Mouse (Mus musculus): ENCODE data around the gene Acad12. TPM values are rescaled to one million over a fixed set of nuclear protein-coding genes. Genes with fewer than 3 reads are reported as not detected.
A peak's percentile ranks its signal among the peaks of the same experiment; 100 is the strongest.

Gene Acad12
- polyA plus RNA-seq, 1 experiment: 5.8 TPM

DNA sequence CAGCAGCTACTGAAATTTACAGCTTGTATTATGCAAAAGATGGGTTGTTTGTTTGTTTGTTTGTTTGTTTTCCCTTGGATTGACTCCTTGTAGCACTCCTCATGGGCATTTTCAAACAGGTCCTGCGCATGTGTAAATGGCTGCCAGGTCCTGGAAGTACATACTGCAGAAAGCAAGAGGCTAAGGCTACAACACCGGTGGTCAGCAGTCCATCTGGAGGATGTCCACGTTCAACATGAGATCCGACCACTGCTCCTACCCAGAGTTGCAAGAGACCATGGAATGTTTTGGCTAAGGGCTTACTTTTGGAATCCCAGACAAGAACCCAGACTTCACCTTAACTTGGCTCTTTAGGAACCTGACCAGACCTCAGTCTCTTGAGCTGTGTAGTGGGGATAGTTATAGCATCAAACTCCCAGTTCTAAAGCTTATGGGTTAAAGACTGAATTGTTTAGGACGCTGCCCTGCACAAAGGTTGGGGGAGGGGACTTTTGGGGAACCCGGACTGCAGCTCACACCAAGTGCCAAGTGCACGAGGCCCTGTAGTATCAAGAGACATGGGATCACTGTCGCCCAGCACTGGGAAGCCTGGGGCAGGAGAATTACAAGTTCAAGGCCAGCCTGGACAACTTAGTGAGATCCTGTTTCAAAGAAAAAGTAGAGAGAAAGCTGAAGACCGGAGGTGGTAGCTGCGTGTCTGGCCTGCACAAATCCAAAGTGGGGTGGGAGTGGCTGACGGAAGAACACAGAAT, 26.5 kb downstream of the Acad12 start:
- Histone ChIP-seq H3K36me3 (ENCODE audit: control insufficient read depth, insufficient read depth, low read length, poor library complexity, severe bottlenecking) (no peaks in the 10 kb centered on the region), H3K9ac (ENCODE audit: low read depth, poor library complexity, severe bottlenecking) (peak overlapping the region; percentile 53), H3K9me3 (replicated peaks; ENCODE audit: control insufficient read depth, insufficient read depth, low read length, poor library complexity, severe bottlenecking) (no peaks in the 10 kb centered on the region), H3K4me3 (ENCODE audit: low read depth, low read length) (peak overlapping the region; percentile 86), H3K4me1 (ENCODE audit: control insufficient read depth, insufficient read depth, low read length) (peaks cover 1% of the 10 kb centered on the region), H3K27me3 (ENCODE audit: control insufficient read depth, insufficient read depth, low read length, poor library complexity, severe bottlenecking) (no peaks in the 10 kb centered on the region), H3K27ac (ENCODE audit: insufficient read depth, low read length) (no peak overlapping the region)
- TF ChIP-seq CTCF (IDR thresholded peaks at IDR 0.05; ENCODE audit: low read depth, low read length) (no peak), EP300 (IDR thresholded peaks at IDR 0.05; ENCODE audit: insufficient read depth, low read depth, low read length) (no peak), POLR2A (IDR thresholded peaks at IDR 0.05; ENCODE audit: insufficient read depth, low read length) (no peak)

DNA sequence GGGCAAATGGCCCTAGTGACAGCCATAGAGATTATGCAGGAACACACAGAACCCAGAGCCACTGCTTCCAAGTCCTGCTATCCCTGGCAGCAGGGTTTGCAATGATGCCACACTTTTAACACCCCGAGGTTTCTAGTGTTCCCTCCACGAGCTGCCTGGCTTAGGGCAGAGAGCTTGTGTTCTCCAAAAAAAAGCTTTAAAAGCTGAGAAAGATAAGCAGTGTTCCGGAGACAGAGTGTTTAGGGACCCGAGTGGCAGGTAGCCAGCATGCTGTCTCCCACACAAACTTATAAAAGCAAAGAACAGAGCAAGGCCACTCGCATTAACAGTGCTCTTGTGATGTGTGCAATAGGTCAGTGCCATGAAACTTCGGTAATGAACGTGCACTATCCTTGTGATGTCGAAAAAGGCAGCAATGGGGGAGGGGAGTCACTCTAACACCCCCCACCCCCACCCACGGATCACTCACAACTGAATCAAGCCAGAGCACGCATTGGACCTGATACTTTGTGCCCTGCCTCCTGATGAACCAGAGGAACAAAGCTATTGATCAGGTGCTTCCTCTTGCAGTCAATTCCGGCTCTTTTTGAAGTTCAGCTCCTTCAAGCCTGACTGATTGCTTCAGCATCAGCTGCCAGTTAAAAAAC, 27.2 kb downstream of the Acad12 start:
- Histone ChIP-seq H3K36me3 (ENCODE audit: control insufficient read depth, insufficient read depth, low read length, poor library complexity, severe bottlenecking) (no peaks in the 10 kb centered on the region), H3K27me3 (ENCODE audit: control insufficient read depth, insufficient read depth, low read length, poor library complexity, severe bottlenecking) (no peaks in the 10 kb centered on the region), H3K9me3 (replicated peaks; ENCODE audit: control insufficient read depth, insufficient read depth, low read length, poor library complexity, severe bottlenecking) (no peaks in the 10 kb centered on the region), H3K27ac (ENCODE audit: insufficient read depth, low read length) (no peak overlapping the region), H3K4me1 (ENCODE audit: control insufficient read depth, insufficient read depth, low read length) (peaks cover 1% of the 10 kb centered on the region), H3K9ac (ENCODE audit: low read depth, poor library complexity, severe bottlenecking) (no peak overlapping the region), H3K4me3 (ENCODE audit: low read depth, low read length) (no peak overlapping the region)
- TF ChIP-seq EP300 (IDR thresholded peaks at IDR 0.05; ENCODE audit: insufficient read depth, low read depth, low read length) (no peak), CTCF (IDR thresholded peaks at IDR 0.05; ENCODE audit: low read depth, low read length) (no peak), POLR2A (IDR thresholded peaks at IDR 0.05; ENCODE audit: insufficient read depth, low read length) (no peak)

DNA sequence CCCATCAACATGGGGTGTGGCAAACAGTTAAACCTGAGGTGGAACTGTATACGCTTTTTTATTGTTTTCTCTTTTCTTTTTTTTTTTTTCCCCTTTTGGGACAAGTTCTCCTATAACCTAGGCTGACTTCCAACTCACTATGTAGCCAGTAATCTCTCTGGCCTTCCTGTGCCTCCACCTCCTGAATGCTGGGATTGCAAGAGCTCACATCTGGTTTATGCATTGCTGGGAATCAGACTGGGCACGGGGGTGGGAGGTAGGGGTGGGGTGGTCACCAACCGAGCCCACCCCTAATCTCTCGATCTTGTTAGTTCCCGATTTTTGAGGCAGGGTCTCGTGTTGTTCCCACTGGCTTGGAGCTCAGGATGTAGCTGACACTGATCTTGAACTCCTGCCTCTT, 28.8 kb downstream of the Acad12 start:
- H3K27me3 ChIP-seq (ENCODE audit: control insufficient read depth, insufficient read depth, low read length, poor library complexity, severe bottlenecking): no peaks in the 10 kb centered on the region
- H3K9me3 ChIP-seq (replicated peaks; ENCODE audit: control insufficient read depth, insufficient read depth, low read length, poor library complexity, severe bottlenecking): no peaks in the 10 kb centered on the region
- H3K27ac ChIP-seq (ENCODE audit: insufficient read depth, low read length): no peak overlapping the region
- TF ChIP-seq POLR2A (IDR thresholded peaks at IDR 0.05; ENCODE audit: insufficient read depth, low read length) (no peak), EP300 (IDR thresholded peaks at IDR 0.05; ENCODE audit: insufficient read depth, low read depth, low read length) (no peak), CTCF (IDR thresholded peaks at IDR 0.05; ENCODE audit: low read depth, low read length) (no peak)
- no peaks in the 10 kb centered on the region for H3K36me3 ChIP-seq (ENCODE audit: control insufficient read depth, insufficient read depth, low read length, poor library complexity, severe bottlenecking)
- H3K4me3 ChIP-seq (ENCODE audit: low read depth, low read length): no peak overlapping the region
- peaks cover 6% of the 10 kb centered on the region for H3K4me1 ChIP-seq (ENCODE audit: control insufficient read depth, insufficient read depth, low read length)
- no peak overlapping the region for H3K9ac ChIP-seq (ENCODE audit: low read depth, poor library complexity, severe bottlenecking)

DNA sequence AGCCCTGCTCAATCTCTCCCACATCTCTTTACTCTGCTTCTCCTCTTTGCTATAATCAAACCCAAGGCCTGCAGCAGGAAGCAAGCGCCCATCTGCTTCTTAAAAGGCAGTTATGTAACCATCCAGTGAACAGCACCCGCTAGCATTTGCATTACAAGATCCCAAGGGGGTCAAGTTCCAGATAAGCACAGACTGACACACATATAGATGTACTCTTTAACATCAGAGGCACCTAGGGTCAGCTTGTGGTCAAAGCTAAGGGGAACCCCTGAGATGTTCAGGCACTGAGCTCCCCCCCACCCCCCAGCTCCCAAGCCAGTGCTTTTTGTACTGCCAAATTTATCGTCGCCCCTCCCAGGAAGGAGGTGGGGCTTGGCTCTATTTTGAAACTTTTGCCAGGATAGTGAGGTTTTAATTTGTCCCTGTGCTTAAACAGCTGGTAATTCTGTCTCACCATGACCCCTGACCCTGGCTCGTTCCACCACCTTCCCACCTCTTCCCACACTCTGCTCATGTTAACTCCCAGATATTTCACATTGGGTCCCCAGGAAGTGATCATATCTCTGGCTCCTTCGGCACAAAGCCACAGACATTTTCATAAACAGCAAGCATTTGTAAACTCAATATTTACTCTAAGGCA, 32.2 kb downstream of the Acad12 start:
- peak overlapping the region; percentile 27 for H3K27ac ChIP-seq (ENCODE audit: insufficient read depth, low read length)
- H3K4me1 ChIP-seq (ENCODE audit: control insufficient read depth, insufficient read depth, low read length): peaks cover 7% of the 10 kb centered on the region
- no peak for TF ChIP-seq POLR2A (IDR thresholded peaks at IDR 0.05; ENCODE audit: insufficient read depth, low read length)
- no peak for TF ChIP-seq CTCF (IDR thresholded peaks at IDR 0.05; ENCODE audit: low read depth, low read length)
- no peak for TF ChIP-seq EP300 (IDR thresholded peaks at IDR 0.05; ENCODE audit: insufficient read depth, low read depth, low read length)
- no peak overlapping the region for H3K9ac ChIP-seq (ENCODE audit: low read depth, poor library complexity, severe bottlenecking)
- H3K4me3 ChIP-seq (ENCODE audit: low read depth, low read length): no peak overlapping the region
- no peaks in the 10 kb centered on the region for H3K9me3 ChIP-seq (replicated peaks; ENCODE audit: control insufficient read depth, insufficient read depth, low read length, poor library complexity, severe bottlenecking)
- H3K27me3 ChIP-seq (ENCODE audit: control insufficient read depth, insufficient read depth, low read length, poor library complexity, severe bottlenecking): no peaks in the 10 kb centered on the region
- no peaks in the 10 kb centered on the region for H3K36me3 ChIP-seq (ENCODE audit: control insufficient read depth, insufficient read depth, low read length, poor library complexity, severe bottlenecking)

DNA sequence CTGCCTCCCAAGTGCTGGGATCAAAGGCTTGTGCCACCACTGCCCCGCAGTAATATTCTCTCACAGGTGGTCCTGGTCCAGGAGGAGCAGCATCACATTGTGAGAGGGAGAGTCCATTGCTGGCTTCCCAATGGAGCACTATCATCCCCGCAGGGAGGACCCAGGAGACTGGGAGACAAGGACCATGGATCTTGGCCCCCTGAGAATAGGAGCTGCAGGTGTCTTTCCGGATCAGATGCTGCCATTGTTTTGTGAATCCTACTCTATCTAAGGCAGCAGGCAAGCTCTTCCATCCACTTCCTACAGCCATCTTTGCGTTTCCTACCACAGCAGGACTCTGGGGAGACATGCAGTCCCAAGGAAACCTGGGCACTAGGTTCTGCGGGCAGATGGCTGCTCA, 33.0 kb downstream of the Acad12 start:
- Histone ChIP-seq H3K9ac (ENCODE audit: low read depth, poor library complexity, severe bottlenecking) (no peak overlapping the region), H3K9me3 (replicated peaks; ENCODE audit: control insufficient read depth, insufficient read depth, low read length, poor library complexity, severe bottlenecking) (no peaks in the 10 kb centered on the region), H3K27ac (ENCODE audit: insufficient read depth, low read length) (peak overlapping the region; percentile 27), H3K4me1 (ENCODE audit: control insufficient read depth, insufficient read depth, low read length) (peaks cover 7% of the 10 kb centered on the region), H3K4me3 (ENCODE audit: low read depth, low read length) (no peak overlapping the region), H3K27me3 (ENCODE audit: control insufficient read depth, insufficient read depth, low read length, poor library complexity, severe bottlenecking) (no peaks in the 10 kb centered on the region), H3K36me3 (ENCODE audit: control insufficient read depth, insufficient read depth, low read length, poor library complexity, severe bottlenecking) (no peaks in the 10 kb centered on the region)
- no peak for TF ChIP-seq CTCF (IDR thresholded peaks at IDR 0.05; ENCODE audit: low read depth, low read length)
- TF ChIP-seq POLR2A (IDR thresholded peaks at IDR 0.05; ENCODE audit: insufficient read depth, low read length): no peak
- TF ChIP-seq EP300 (IDR thresholded peaks at IDR 0.05; ENCODE audit: insufficient read depth, low read depth, low read length): no peak
